Mouse (Mus musculus): ENCODE measurements around the gene Coq4.

- TF ChIP-seq CTCF (conservative IDR thresholded peaks at IDR 0.05; ENCODE audit: low read length) (no peak), NANOG (IDR thresholded peaks at IDR 0.05; ENCODE audit: borderline replicate concordance, low read length) (no peak)
Measured at GRCm38 (mm10) chr2:29826926-29827708, 39.8 kb downstream of the Coq4 start.
